Mouse (Mus musculus) lung, adult 2 months (tissue): Measurements from ENCODE around the gene Copg2.

ENCODE experiments used
- CTCF ChIP-seq: fragments of 200-500 bp; IDR thresholded peaks from 2 replicates; pipeline ENCODE4 v1.5.1; 2011; ENCODE audit warnings: mild to moderate bottlenecking, low read length, control low read depth; ENCODE audit not compliant: insufficient read depth
- POLR2A ChIP-seq: fragments of 200-500 bp; IDR thresholded peaks from 2 replicates; pipeline ENCODE4 v1.6.1; 2011; ENCODE audit warnings: low read depth, mild to moderate bottlenecking, control low read depth, low read length, borderline replicate concordance; ENCODE audit errors: extremely low read depth

- TF ChIP-seq CTCF: no peak
- no peak for TF ChIP-seq POLR2A
Measured at GRCm38 (mm10) chr6:30744846-30745245, 151.7 kb downstream of the Copg2 start.
